In genomic region chr6:71096126-71096525, GRCm38 (mm10) we compare ENCODE assay signal across 24 mouse cellular contexts. TPM values are rescaled to one million over a fixed set of nuclear protein-coding genes. Genes with fewer than 3 reads are reported as not detected.
A peak's percentile ranks its signal among the peaks of the same experiment; 100 is the strongest.
DNase-seq lines count a peak whose midpoint lies in the region; ATAC-seq and TF ChIP-seq lines count a peak whose summit lies in the region.
"Had no signal": no experiment of that assay in that cellular context is flagged by ENCODE, and none has a peak within 500 bp of the region (broad histone marks: within the 10 kb centered on the region; RNA-seq: fewer than 3 reads in every experiment).

No protein-coding gene starts in this region.

- H3K4me3 ChIP-seq in ES-E14 (ENCODE audit: insufficient read depth in 1 of 2, low read depth in 1 of 2, low read length in 2 of 2, poor library complexity in 1 of 2, severe bottlenecking in 1 of 2): no peak overlapping the region
- H3K4me3 ChIP-seq in intestine, postnatal 0 days (ENCODE audit: low read depth, low read length): no peak overlapping the region
- H3K4me3 ChIP-seq: embryonic facial prominence, embryonic 13.5 days; embryonic facial prominence, embryonic 15.5 days; erythroblast, embryonic 14.5 days; forebrain, embryonic 10.5 days; forebrain, embryonic 12.5 days had no signal

- H3K9ac ChIP-seq in ES-E14 (ENCODE audit: insufficient read depth, low read depth, low read length, poor library complexity, severe bottlenecking): no peak overlapping the region
- no peak overlapping the region for H3K9ac ChIP-seq in intestine, postnatal 0 days (ENCODE audit: low read depth, low read length)
- H3K9ac ChIP-seq: embryonic facial prominence, embryonic 13.5 days; embryonic facial prominence, embryonic 15.5 days; forebrain, embryonic 12.5 days had no signal

- no peaks in the 10 kb centered on the region for H3K36me3 ChIP-seq in ES-E14 (ENCODE audit: control insufficient read depth, insufficient read depth, low read length, poor library complexity, severe bottlenecking)
- H3K36me3 ChIP-seq in intestine, postnatal 0 days (ENCODE audit: control insufficient read depth, insufficient read depth): no peaks in the 10 kb centered on the region
- H3K36me3 ChIP-seq: embryonic facial prominence, embryonic 13.5 days; embryonic facial prominence, embryonic 15.5 days; forebrain, embryonic 10.5 days; forebrain, embryonic 12.5 days had no signal

- no peak for TF ChIP-seq CTCF in intestine, postnatal 0 days (IDR thresholded peaks at IDR 0.05; ENCODE audit: low read depth)

- no peak overlapping the region for H3K4me2 ChIP-seq in intestine, postnatal 0 days (replicated peaks; ENCODE audit: low read depth)
- H3K4me2 ChIP-seq: embryonic facial prominence, embryonic 13.5 days; embryonic facial prominence, embryonic 15.5 days; forebrain, embryonic 12.5 days had no signal

- no peaks in the 10 kb centered on the region for H3K27me3 ChIP-seq in intestine, postnatal 0 days (replicated peaks; ENCODE audit: control insufficient read depth, insufficient read depth, low read length)
- H3K27me3 ChIP-seq: CH12.LX; embryonic facial prominence, embryonic 13.5 days; embryonic facial prominence, embryonic 15.5 days; forebrain, embryonic 12.5 days had no signal

- in situ Hi-C loops in ES-E14 (cut with MboI; ENCODE audit: low sequenced_read_pairs in 2 of 2, unreplicated experiment in 2 of 2): no loop called here

- H3K9me3 ChIP-seq in ES-E14 (ENCODE audit: control insufficient read depth, insufficient read depth, low read depth, low read length): no peaks in the 10 kb centered on the region
- no peaks in the 10 kb centered on the region for H3K9me3 ChIP-seq in intestine, postnatal 0 days (ENCODE audit: control insufficient read depth)
- H3K9me3 ChIP-seq: embryonic facial prominence, embryonic 13.5 days; embryonic facial prominence, embryonic 15.5 days; forebrain, embryonic 10.5 days; forebrain, embryonic 12.5 days had no signal

- DNase-seq in testis, postnatal 10 days (ENCODE audit: low spot score): peak; percentile 16
- no peak for DNase-seq in testis, postnatal 14 days (ENCODE audit: low spot score)
- DNase-seq in ES-E14 (ENCODE audit: low read depth, low spot score): peak; percentile 37
- peak; percentile 79 for DNase-seq in ZHBTc4 (ENCODE audit: low read depth, low spot score)
- DNase-seq in urinary bladder, postnatal 25 days (ENCODE audit: low spot score): no peak
- DNase-seq: adrenal gland, adult 8-10 months; adrenal gland, postnatal 14 days; adrenal gland, postnatal 36 days; B cell, adult 2 months; cerebellum, adult 11-12 months; cerebellum, adult 2 months; cerebellum, adult 9-10 months; cerebellum, postnatal 10 days; cerebellum, postnatal 25 days had no signal

- H3K27ac ChIP-seq in ES-E14 (ENCODE audit: insufficient read depth, low read depth, low read length, poor library complexity, severe bottlenecking): no peak overlapping the region
- H3K27ac ChIP-seq in intestine, postnatal 0 days (ENCODE audit: low read depth, low read length): no peak overlapping the region
- H3K27ac ChIP-seq: embryonic facial prominence, embryonic 13.5 days; embryonic facial prominence, embryonic 15.5 days; forebrain, embryonic 10.5 days; forebrain, embryonic 12.5 days had no signal

- 0 out of 4 replicates have a peak, but pooled peaks cover 0 to 2% of the 10 kb centered on the region in 2 experiments for H3K4me1 ChIP-seq in ES-E14 (ENCODE audit: control insufficient read depth in 2 of 2, insufficient read depth in 2 of 2, low read length in 2 of 2, poor library complexity in 1 of 2)
- H3K4me1 ChIP-seq in intestine, postnatal 0 days (replicated peaks; ENCODE audit: control insufficient read depth, insufficient read depth, low read length): no peaks in the 10 kb centered on the region
- H3K4me1 ChIP-seq: embryonic facial prominence, embryonic 13.5 days; embryonic facial prominence, embryonic 15.5 days; forebrain, embryonic 10.5 days; forebrain, embryonic 12.5 days had no signal

- WGBS in intestine, postnatal 0 days: 89% methylated on average over 3 of the region's 3 CpGs

- ATAC-seq in intestine, postnatal 0 days: no peak
- ATAC-seq: CD4-positive, CD25-positive, alpha-beta regulatory T cell, adult 4 months; forebrain, embryonic 14.5 days; forebrain, embryonic 16.5 days had no signal

TF ChIP-seq in ES-E14, 5 proteins besides CTCF, POLR2A, EP300 and RAD21:
- TF ChIP-seq CHD2 (IDR thresholded peaks at IDR 0.05; ENCODE audit: low read depth, low read length) (no peak), ZNF384 (IDR thresholded peaks at IDR 0.05; ENCODE audit: low read depth, low read length) (no peak), MAFK (IDR thresholded peaks at IDR 0.05; ENCODE audit: insufficient read depth, low read depth, low read length) (no peak), HCFC1 (IDR thresholded peaks at IDR 0.05; ENCODE audit: borderline replicate concordance, insufficient read depth, low read length) (no peak), ZC3H11A (IDR thresholded peaks at IDR 0.05; ENCODE audit: borderline replicate concordance, low read depth, low read length) (no peak)

RNA-seq across cellular contexts. Expression of gene Thnsl2, which starts 48.1 kb away (rescaled TPM):
- 4.5 and 5.2 TPM in 2 replicates for total RNA-seq in ES-E14 (2012; rRNA removed)
- 55.8 and 68.8 TPM in 2 replicates for polyA plus RNA-seq in intestine, postnatal 0 days (2015; fragmentation: Nextera tagmentation; extraction: Ambion mirVana)
- total RNA-seq: CH12.LX had no signal
- polyA plus RNA-seq: erythroblast, embryonic 14.5 days had no signal

Comparison
In these comparisons a context has a peak if more than half of its experiments do, and no peak if none do; other contexts are left out.
1. DNase-seq: peak in testis, postnatal 10 days (single experiment), ES-E14 (single experiment) and ZHBTc4 (single experiment); none in testis, postnatal 14 days (single experiment) and urinary bladder, postnatal 25 days (single experiment).